Mouse (Mus musculus) lung, postnatal 14 days (tissue): ENCODE data around the gene Slc12a4.

Source experiments
- DNase-seq: peaks from one replicate; pipeline ENCODE4 v3.0.0; 2021

Slc12a4 gene

GRCm38 (mm10) chr8:105966692-105967311 is 905 bp upstream of the Slc12a4 start:
- peak; percentile 41 for DNase-seq

- DNase-seq = peak; percentile 65
Observed at GRCm38 (mm10) chr8:105965266-105965904, 512 bp downstream of the Slc12a4 start.

GRCm38 (mm10) chr8:105964506-105965265 is 1.2 kb downstream of the Slc12a4 start:
- no peak for DNase-seq

- no peak for DNase-seq
Observed at GRCm38 (mm10) chr8:105961536-105961935, 4.4 kb downstream of the Slc12a4 start.

GRCm38 (mm10) chr8:105961101-105961500 is 4.8 kb downstream of the Slc12a4 start:
- DNase-seq = no peak

GRCm38 (mm10) chr8:105959350-105959749 is 6.5 kb downstream of the Slc12a4 start:
- peak; percentile 40 for DNase-seq

GRCm38 (mm10) chr8:105957813-105958212 is 8.1 kb downstream of the Slc12a4 start:
- DNase-seq = peak; percentile 40

GRCm38 (mm10) chr8:105956556-105956955 is 9.3 kb downstream of the Slc12a4 start:
- DNase-seq = no peak

- peak; percentile 52 for DNase-seq
Observed at GRCm38 (mm10) chr8:105951057-105951659, 14.7 kb downstream of the Slc12a4 start.

- DNase-seq = peak; percentile 50
Observed at GRCm38 (mm10) chr8:105949350-105949749, 16.5 kb downstream of the Slc12a4 start.

GRCm38 (mm10) chr8:105943321-105943739 is 22.6 kb downstream of the Slc12a4 start, which contains the start of gene Lcat:
Gene Lcat (minus strand): TSS chr8:105943382.
- DNase-seq = no peak

- DNase-seq = no peak
Observed at GRCm38 (mm10) chr8:105942542-105942941, 23.4 kb downstream of the Slc12a4 start.

- DNase-seq = no peak
Observed at GRCm38 (mm10) chr8:105942026-105942425, 23.9 kb downstream of the Slc12a4 start.

GRCm38 (mm10) chr8:105938306-105938669 is 27.6 kb downstream of the Slc12a4 start, which contains the start of gene Psmb10:
Gene Psmb10 (minus strand): TSS chr8:105938444.
- DNase-seq = peak; percentile 27

- DNase-seq = peak; percentile 44
Observed at GRCm38 (mm10) chr8:105937496-105938305, 28.2 kb downstream of the Slc12a4 start.

- DNase-seq = peak; percentile 88
Observed at GRCm38 (mm10) chr8:105936866-105937475, 28.9 kb downstream of the Slc12a4 start.

- no peak for DNase-seq
Observed at GRCm38 (mm10) chr8:105935863-105936603, 29.9 kb downstream of the Slc12a4 start.

GRCm38 (mm10) chr8:105935105-105935504 is 30.8 kb downstream of the Slc12a4 start:
- DNase-seq = no peak

GRCm38 (mm10) chr8:105933762-105934161 is 32.1 kb downstream of the Slc12a4 start, which contains the start of gene Ctrl:
Gene Ctrl (minus strand): TSS chr8:105933862.
- no peak for DNase-seq

- no peak for DNase-seq
Observed at GRCm38 (mm10) chr8:105932525-105932924, 33.4 kb downstream of the Slc12a4 start.

GRCm38 (mm10) chr8:105931271-105931670 is 34.6 kb downstream of the Slc12a4 start:
- no peak for DNase-seq
